Mouse (Mus musculus) megakaryocyte, embryonic 14.5 days (primary cell): Measurements from ENCODE around the gene 2200002D01Rik. TPM values are rescaled to one million over a fixed set of nuclear protein-coding genes. Genes with fewer than 3 reads are reported as not detected.
A peak's percentile ranks its signal among the peaks of the same experiment; 100 is the strongest.
"Not testable (repeated sequence)": the region's sequence is repeated elsewhere in the genome, so short reads cannot be mapped to it uniquely, and the experiment has no call there.

ENCODE experiments used
- H3K27me3 ChIP-seq: replicated peaks from 2 replicates; pipeline ENCODE3; 2012; ENCODE audit warnings: inconsistent platforms
- H3K36me3 ChIP-seq: replicated peaks from 2 replicates; pipeline ENCODE3; 2012; ENCODE audit warnings: low read length, inconsistent platforms, mixed read lengths
- H3K4me1 ChIP-seq: 2 replicates; pipeline ENCODE4 v1.6.1; 2012; ENCODE audit warnings: inconsistent platforms
- H3K4me3 ChIP-seq: replicated peaks from 2 replicates; pipeline ENCODE3; 2012; ENCODE audit warnings: moderate library complexity, mild to moderate bottlenecking, inconsistent platforms
- H3K9me3 ChIP-seq: 2 replicates; pipeline ENCODE4 v1.6.1; 2012; ENCODE audit warnings: inconsistent platforms
- FLI1 ChIP-seq: IDR thresholded peaks from 2 replicates; pipeline ENCODE4 v1.6.1; 2012; ENCODE audit warnings: low read length, inconsistent platforms, mixed read lengths
- GATA1 ChIP-seq: IDR thresholded peaks from 3 replicates; pipeline ENCODE4 v1.6.1; 2012; ENCODE audit warnings: mixed read lengths, low read length, inconsistent platforms, borderline replicate concordance
- polyA plus RNA-seq: library from polyadenylated mRNA; stranded (reverse); fragments of >175 nt; gene quantifications from 2 replicates; pipeline ENCODE4 v1.2.3, GENCODE M21; 2012; ENCODE audit warnings: low replicate concordance; ENCODE audit not compliant: insufficient read depth

2200002D01Rik gene
- polyA plus RNA-seq, 1 experiment = 0.46 TPM

- Histone ChIP-seq H3K4me3 (peak overlapping the region; percentile 78), H3K4me1 (peaks cover 89% of the 10 kb centered on the region), H3K9me3 (no peaks in the 10 kb centered on the region), H3K27me3 (no peaks in the 10 kb centered on the region), H3K36me3 (peaks cover 48% of the 10 kb centered on the region)
- TF ChIP-seq GATA1 (no peak; the same call in 2 of the 3 replicates), FLI1 (no peak)
Measured at GRCm38 (mm10) chr7:29230560-29230959, 17.7 kb downstream of the 2200002D01Rik start.

DNA sequence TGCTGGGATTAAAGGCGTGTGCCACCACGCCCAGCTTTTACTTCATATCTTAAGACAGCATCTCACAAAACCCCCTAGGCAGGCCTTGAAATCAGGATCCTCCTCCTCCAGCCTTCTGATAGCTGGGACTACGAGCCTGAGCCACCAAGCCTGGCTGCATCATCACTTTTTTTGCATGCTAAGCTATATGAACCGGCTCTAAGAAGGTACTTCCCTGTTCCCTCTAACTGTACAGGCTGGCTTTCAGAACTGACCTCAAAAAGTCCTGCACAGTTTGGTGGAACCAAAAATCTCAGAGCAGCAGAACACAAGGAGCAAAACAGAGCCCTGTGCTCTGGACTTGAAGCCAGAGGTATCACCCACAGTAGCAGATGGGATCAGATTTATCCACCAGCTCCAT is 20.1 kb downstream of the 2200002D01Rik start:
- Histone ChIP-seq H3K4me1 (peaks cover 83% of the 10 kb centered on the region), H3K9me3 (no peaks in the 10 kb centered on the region), H3K4me3 (no peak overlapping the region), H3K36me3 (peaks cover 71% of the 10 kb centered on the region), H3K27me3 (no peaks in the 10 kb centered on the region)
- TF ChIP-seq GATA1 (no peak), FLI1 (no peak)

DNA sequence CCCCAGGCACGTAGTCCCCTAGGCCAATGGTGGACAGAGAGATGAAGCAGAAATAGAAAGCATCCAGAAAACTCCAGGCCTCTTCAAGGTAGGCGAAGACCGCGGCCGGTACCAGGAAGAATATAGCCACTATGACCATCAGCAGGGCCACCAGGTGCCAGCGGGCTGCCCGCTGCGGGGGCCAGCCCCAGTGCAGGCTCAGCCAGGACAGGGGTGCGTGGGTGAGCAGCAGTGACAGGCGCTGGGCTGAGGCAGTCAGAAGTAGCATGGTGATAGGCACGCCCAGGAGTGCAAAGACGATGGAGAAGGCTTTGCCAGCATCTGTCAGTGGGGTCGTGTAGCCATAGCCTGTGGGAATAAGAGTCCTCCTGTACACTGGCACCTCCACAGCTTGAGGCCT is 22.7 kb downstream of the 2200002D01Rik start:
- Histone ChIP-seq H3K9me3 (peaks cover 16% of the 10 kb centered on the region), H3K27me3 (no peaks in the 10 kb centered on the region), H3K36me3 (peaks cover 95% of the 10 kb centered on the region), H3K4me1 (peaks cover 59% of the 10 kb centered on the region), H3K4me3 (no peak overlapping the region)
- TF ChIP-seq GATA1 (no peak), FLI1 (no peak)

GRCm38 (mm10) chr7:29224756-29225394 is 23.4 kb downstream of the 2200002D01Rik start:
- Histone ChIP-seq H3K9me3 (peaks cover 22% of the 10 kb centered on the region), H3K36me3 (peaks cover 96% of the 10 kb centered on the region), H3K4me3 (no peak overlapping the region), H3K4me1 (peaks cover 52% of the 10 kb centered on the region), H3K27me3 (no peaks in the 10 kb centered on the region)
- TF ChIP-seq GATA1 = no peak
- no peak for TF ChIP-seq FLI1

DNA sequence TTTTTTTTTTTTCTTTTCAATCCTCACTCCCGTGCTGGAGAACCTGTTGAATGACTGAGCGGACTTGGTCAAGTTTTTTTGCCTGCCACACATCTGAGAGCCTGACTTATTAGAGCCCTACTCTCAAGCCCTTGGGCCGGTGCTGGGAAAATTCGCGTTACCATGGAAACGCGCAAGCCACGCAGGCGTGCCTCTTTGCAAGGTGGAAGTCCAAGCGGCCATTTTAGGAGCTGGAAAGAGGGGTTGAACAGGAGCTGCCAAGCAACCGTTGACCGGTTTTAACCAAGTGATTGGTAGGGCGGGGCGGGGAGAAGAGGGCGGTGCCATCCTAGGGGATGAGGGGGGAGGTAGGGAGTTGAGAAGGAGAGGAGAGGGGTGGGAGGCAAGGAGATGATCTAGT is 33.4 kb downstream of the 2200002D01Rik start:
- H3K27me3 ChIP-seq = no peaks in the 10 kb centered on the region
- TF ChIP-seq GATA1 (no peak), FLI1 (no peak)
- H3K4me3 ChIP-seq = no peak overlapping the region
- H3K9me3 ChIP-seq = peaks cover 64% of the 10 kb centered on the region
- H3K4me1 ChIP-seq = peaks cover 25% of the 10 kb centered on the region
- peaks cover 46% of the 10 kb centered on the region for H3K36me3 ChIP-seq

DNA sequence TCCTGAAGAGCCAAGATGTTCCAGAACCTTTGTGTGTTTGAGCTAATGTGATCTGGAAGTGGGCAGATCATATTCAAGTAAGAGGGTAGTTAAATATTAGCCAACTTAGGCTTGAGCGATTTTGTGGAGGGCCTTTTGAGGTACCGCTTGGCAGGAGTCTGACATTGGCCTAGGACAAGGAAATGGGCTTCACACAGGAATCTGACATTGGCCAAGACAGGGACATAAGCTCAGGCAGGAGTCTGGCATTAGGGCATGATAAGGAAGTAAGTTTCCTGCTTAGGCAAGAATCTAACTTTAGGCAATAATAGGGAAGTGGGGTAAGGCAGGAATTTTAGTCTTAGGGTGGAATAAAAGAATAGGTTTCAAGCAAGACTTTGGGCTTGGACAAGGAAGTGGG is 34.0 kb downstream of the 2200002D01Rik start:
- H3K4me3 ChIP-seq = no peak overlapping the region
- H3K4me1 ChIP-seq = peaks cover 29% of the 10 kb centered on the region
- TF ChIP-seq GATA1 = no peak
- no peak for TF ChIP-seq FLI1
- peaks cover 58% of the 10 kb centered on the region for H3K9me3 ChIP-seq
- H3K27me3 ChIP-seq = no peaks in the 10 kb centered on the region
- H3K36me3 ChIP-seq = peaks cover 40% of the 10 kb centered on the region

DNA sequence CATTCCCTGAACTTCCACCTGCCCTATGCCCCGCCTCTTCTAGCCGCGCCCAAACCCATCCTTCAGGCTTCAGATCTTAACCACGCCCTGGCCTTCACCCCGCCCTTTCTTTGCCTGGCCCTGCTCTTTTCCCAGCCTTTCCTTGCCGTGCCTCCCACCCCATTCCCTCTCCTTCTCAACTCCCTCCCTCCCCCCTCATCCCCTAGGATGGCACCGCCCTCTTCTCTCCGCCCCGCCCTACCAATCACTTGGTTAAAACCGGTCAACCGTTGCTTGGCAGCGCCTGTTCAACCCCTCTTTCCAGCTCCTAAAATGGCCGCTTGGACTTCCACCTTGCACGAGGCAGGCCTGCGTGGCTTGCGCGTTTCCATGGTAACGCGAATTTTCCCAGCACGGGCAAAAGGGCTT is 34.6 kb downstream of the 2200002D01Rik start, which contains the start of gene Catsperg1:
TSS of gene Catsperg1 (minus strand) at position 361 of the 408 bp plus-strand sequence.
- Histone ChIP-seq H3K9me3 (peaks cover 53% of the 10 kb centered on the region), H3K36me3 (peaks cover 35% of the 10 kb centered on the region), H3K27me3 (no peaks in the 10 kb centered on the region), H3K4me3 (no peak within 1 kb of the TSS), H3K4me1 (peaks cover 32% of the 10 kb centered on the region)
- TF ChIP-seq GATA1 (no peak), FLI1 (no peak)

GRCm38 (mm10) chr7:29212775-29213560 is 35.3 kb downstream of the 2200002D01Rik start:
- Histone ChIP-seq H3K36me3 (peaks cover 30% of the 10 kb centered on the region), H3K9me3 (peaks cover 48% of the 10 kb centered on the region)
- H3K4me3 ChIP-seq = not testable (repeated sequence)

DNA sequence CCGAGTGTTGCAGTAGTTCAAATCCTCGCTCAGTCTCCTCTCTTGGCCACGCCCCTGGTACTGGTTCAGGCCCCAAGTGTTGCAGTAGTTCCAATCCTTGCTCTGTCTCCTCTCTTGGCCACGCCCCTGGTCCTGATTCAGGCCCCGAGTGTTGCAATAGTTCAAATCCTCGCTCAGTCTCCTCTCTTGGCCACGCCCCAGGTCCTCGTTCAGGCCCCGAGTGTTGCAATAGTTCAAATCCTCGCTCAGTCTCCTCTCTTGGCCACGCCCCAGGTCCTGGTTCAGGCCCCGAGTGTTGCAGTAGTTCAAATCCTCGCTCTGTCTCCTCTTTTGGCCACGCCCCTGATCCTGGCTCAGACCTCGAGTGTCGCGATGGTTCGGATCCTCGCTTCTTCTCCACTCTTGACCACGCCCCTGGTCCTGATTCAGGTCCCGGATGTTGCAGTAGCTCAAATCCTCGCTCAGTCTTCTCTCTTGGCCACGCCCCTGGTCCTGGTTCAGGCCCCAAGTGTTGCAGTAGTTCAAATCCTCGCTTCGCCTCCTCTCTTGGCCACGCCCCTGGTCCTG is 36.0 kb downstream of the 2200002D01Rik start:
- no peaks in the 10 kb centered on the region for H3K27me3 ChIP-seq
- peaks cover 23% of the 10 kb centered on the region for H3K36me3 ChIP-seq
- TF ChIP-seq GATA1 = no peak
- no peak for TF ChIP-seq FLI1
- H3K4me1 ChIP-seq = peaks cover 32% of the 10 kb centered on the region
- H3K9me3 ChIP-seq = peaks cover 41% of the 10 kb centered on the region
- H3K4me3 ChIP-seq = peak overlapping the region; percentile 93

More at GRCm38 (mm10) chr7:29212775-29213560, 35.3 kb downstream of the 2200002D01Rik start:
- peaks cover 32% of the 10 kb centered on the region for H3K4me1 ChIP-seq
- H3K27me3 ChIP-seq = not testable (repeated sequence)
